Mouse (Mus musculus) right cerebral cortex, postnatal 36 days (tissue): Measurements from ENCODE around the gene Olfr139.

Experiments
- DNase-seq, 2 experiments: peaks; one replicate each; pipeline ENCODE4 v3.0.0; 2022; ENCODE audit warnings: low spot score in 2 of 2, mixed read lengths in 1 of 2

The Olfr139 gene

DNA sequence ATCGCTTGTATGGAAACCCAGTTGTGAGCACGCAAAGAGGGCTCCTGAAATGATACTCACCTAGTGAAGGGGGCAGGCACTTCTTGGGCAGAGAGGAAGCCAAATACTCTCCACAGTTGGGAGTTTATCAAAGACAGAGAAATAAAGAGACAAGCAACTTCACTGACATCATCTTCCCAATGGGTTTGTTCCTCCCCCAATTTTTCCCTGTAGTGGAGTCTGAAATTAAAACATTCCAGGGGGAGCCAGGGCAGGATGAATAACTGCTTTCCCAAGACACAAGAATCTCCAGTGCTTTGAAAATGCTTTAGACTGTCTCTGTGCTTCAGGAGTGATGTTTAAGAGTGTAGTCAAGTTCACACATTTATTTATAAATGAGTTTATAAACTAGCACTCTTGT lies at the start of gene Olfr139, which contains the start of gene Olfr399:
Olfr139 (minus strand) TSS at position 101 of the 400 bp plus-strand sequence.
Olfr399 (minus strand) TSS at position 165 of the 400 bp plus-strand sequence.
- no peak for DNase-seq

DNA sequence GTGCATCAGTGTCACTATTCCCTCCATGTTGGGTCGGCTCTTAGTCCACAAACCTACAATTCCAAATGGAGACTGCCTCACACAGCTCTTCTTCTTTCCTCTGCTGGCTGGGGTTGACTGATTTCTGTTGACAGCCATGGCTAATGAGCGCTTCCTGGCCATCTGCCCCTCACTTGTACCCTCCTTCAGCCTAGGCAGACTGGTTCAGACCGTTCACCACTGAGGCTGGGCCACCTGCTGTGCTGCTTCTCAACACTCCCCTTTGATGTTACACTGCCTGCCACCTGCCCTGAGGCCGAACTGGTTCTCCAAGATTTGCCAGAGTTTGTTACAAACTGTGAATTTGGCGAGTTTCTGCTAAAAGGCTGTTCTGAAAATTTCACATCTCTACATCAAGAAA lies 48.7 kb upstream of the Olfr139 start:
- DNase-seq, result no peak

DNA sequence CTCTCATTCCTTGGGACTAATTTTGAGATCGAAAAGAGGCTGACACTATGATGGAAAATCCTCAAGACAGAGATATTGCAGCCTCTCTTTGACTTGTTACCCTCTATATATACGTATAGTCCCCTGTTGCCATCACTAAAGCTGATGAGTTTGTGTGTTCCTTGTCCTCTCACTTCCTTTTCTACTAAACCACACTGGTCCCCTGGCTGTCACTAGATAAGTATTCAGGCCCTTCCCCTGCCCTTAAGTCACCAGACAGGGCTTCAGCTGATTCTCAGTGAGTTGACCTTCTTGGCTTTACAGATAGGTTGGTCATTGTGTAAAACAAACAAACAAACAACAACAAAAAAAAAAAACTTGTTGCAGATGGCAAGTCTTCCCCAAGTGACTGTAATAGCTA lies 45.2 kb upstream of the Olfr139 start:
- no peak for DNase-seq

DNA sequence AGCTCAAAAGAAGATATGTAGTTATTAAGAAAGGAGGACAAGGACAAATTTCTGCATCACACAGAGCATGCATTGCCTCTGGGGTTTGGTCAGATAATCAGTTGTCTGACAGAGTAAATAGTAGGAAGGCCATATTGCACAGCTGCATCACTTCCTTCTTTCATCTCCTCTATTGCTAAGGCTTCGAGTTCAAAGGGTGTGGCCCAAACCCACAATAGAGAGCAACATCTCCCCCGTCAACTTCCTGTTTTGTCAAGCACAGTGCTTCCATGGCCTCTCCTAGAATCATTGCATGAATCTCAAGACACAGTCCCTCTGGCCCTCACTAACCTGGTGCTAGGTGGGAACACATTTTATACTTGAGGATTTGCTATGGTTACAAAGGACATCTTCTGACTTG lies 44.4 kb upstream of the Olfr139 start:
- DNase-seq, result no peak

DNA sequence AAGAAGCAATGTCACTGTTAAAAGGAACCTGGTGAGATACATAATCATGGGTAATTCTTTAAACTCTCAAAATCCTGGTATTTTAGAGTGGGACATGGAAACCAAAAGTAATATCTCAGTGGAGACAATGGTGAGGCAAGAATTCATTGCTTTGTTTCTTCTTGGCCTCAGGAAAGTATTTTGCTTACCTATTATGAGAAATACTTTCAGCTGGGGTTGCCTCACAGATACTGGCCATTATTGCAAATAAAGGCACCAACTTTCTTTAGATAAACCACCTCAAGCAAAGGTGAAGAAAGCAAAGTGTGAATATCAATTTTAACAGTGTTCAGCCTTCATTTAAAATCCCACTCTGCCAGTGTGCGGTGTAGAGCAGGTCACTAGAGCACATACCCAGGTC lies 13.3 kb upstream of the Olfr139 start, which contains the start of gene Zfp616:
Zfp616 (plus strand) TSS at position 301 of the 400 bp plus-strand sequence.
- no peak for DNase-seq

DNA sequence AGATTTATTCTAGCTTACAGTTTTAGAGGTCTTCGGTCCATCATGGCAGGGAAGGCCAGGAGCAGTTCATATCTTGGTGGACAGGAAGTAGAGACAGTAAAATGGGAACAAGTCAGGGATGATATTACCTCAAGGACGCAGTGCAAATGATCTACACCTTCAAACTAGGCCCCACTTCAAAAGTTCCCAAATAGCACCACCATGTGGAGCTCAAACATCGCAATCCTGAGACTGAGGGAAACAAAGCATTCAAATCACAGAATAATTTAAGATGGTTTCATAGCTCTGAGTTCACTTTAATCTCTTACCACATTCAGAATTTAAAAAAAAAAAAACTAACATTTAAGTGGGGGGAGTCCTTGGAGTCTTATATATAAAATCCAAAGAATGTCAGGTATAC lies 5.0 kb downstream of the Olfr139 start:
- DNase-seq, result no peak
